Mouse (Mus musculus): Measurements from ENCODE around the gene Pkm. TPM values are rescaled to one million over a fixed set of nuclear protein-coding genes. Genes with fewer than 3 reads are reported as not detected.

The Pkm gene
- total and polyA plus RNA-seq, 3 experiments, result 71.6 to 2,746 (median 710) TPM

DNA sequence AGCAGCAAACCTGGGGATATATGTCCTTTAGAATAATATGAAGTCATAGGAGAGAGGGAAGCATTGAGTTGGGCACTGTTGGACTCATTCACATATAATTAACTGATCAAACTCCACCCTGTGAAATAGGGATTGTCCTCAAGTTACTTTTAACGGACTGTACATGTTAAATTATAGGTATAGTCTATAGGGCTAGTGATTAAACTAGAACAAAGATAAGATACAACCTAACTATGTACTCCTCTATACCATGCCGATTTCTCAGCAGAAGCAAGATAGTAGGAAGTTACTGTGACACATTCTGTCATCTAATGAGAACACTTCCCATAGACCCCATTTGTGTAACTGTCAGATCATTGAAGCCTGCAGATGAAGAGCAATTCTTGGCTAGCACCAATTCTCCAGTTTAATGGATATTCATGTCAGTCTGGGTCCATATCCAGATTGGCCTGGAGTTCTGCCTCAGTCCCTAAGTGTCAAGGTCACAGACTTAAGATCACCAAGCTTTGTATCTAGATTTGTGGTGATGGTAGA lies 1.7 kb upstream of the Pkm start (continued):
- TF ChIP-seq MAZ (IDR thresholded peaks at IDR 0.05; ENCODE audit: low read depth, low read length), result no peak
- TF ChIP-seq BHLHE40 (IDR thresholded peaks at IDR 0.05; ENCODE audit: borderline replicate concordance, low read depth, low read length), result no peak

DNA sequence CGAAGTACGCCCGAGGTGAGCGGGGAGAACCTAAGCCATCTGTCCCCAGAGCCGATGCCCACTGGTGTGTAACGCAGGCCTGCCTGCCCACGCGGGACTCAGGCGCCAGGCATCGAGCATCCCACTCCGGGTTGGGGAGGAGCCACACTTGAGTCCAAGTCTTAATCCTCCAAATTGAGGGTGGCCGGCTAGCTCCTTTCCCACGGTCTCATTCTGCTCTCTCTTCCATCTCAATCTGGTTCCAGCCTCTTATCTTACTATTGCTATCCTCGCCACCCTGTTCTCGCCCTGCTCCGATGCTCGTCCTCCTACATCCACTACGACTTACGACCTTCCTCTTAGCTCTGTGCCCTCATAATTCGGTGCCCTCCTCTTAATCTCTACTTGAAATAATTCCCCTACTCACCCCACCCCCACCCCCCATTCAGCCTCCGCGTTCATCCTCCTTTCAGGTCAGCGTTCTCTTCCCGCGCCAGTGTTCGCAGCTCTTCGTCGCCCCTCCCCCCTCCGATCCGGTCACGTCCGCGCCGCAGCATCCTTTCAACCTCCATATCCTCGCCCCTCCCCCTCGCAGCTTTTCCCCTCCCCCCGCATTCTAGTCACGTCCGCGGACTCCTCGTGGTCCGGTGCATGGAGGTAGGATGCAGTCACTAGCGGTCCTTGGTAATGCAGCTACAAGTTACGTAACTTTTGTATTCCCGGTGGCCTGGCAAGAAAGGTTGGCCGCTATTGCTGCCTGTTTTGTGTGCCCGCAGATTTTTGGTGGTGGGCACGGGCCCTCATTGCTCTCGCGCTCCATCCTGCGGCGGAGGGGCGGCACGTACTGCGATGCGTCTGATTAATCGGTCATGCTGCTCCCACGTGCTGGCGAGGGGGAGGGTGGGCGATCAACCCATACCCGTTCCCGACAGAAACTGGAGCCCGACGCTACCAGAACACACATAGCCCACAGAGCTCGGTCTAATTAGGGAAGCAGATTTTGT lies 758 bp downstream of the Pkm start:
- peaks cover 3 to 60% of the 10 kb centered on the region in 2 experiments; a peak in 3 of 4 replicates for H3K36me3 ChIP-seq (ENCODE audit: control insufficient read depth in 1 of 2, insufficient read depth in 2 of 2, low read length in 2 of 2)
- DNase-seq (ENCODE audit: low read depth, low spot score), result peak; percentile 93
- H3K27me3 ChIP-seq (ENCODE audit: control insufficient read depth in 1 of 2, insufficient read depth in 2 of 2, low read length in 2 of 2), result no peaks in the 10 kb centered on the region
- peaks cover 16 to 46% of the 10 kb centered on the region in 2 experiments for H3K4me1 ChIP-seq (ENCODE audit: control insufficient read depth in 1 of 2, insufficient read depth in 2 of 2, low read length in 2 of 2)
- no peaks in the 10 kb centered on the region for H3K9me3 ChIP-seq (replicated peaks; ENCODE audit: insufficient read depth, low read length)
- peak overlapping the region; percentile 82 for H3K27ac ChIP-seq (ENCODE audit: control insufficient read depth, low read depth, low read length)
- peak overlapping the region; percentile 73 to 93 for H3K4me3 ChIP-seq (ENCODE audit: control insufficient read depth in 1 of 2, insufficient read depth in 1 of 2, low read depth in 2 of 2, low read length in 2 of 2)
- peaks cover 56% of the 10 kb centered on the region for H3K79me2 ChIP-seq (ENCODE audit: control insufficient read depth, insufficient read depth, low read length, poor library complexity)
- peak overlapping the region; percentile 81 for H3K9ac ChIP-seq (ENCODE audit: control insufficient read depth, low read depth, low read length, poor library complexity, severe bottlenecking)
- TF ChIP-seq KAT2A (conservative IDR thresholded peaks at IDR 0.05; ENCODE audit: low read depth, low read length) (no peak), ETS1 (IDR thresholded peaks at IDR 0.05; ENCODE audit: low read depth, low read length) (peak; percentile 44; the same call in 1 of the 2 replicates), MAFK (IDR thresholded peaks at IDR 0.05; ENCODE audit: borderline replicate concordance, low read depth, low read length) (no peak), MAX (IDR thresholded peaks at IDR 0.05; ENCODE audit: low read length) (peak; percentile 88), POLR2A (IDR thresholded peaks at IDR 0.05; ENCODE audit: control insufficient read depth in 1 of 2, insufficient read depth in 1 of 2, low read depth in 1 of 2, low read length in 2 of 2, poor library complexity in 1 of 2) (peak; percentile 16 to 49; a peak in 1 of 4 replicates), ELF1 (IDR thresholded peaks at IDR 0.05; ENCODE audit: low read depth, low read length) (0 out of 2 replicates have a peak, but pooled peaks have one; percentile 11), BHLHE40 (IDR thresholded peaks at IDR 0.05; ENCODE audit: borderline replicate concordance, low read depth, low read length) (0 out of 2 replicates have a peak, but pooled peaks have one; percentile 70), SMC3 (IDR thresholded peaks at IDR 0.05; ENCODE audit: low read depth, low read length) (0 out of 2 replicates have a peak, but pooled peaks have one; percentile 0), HCFC1 (IDR thresholded peaks at IDR 0.05; ENCODE audit: low read depth, low read length) (peak; percentile 62), RAD21 (IDR thresholded peaks at IDR 0.05; ENCODE audit: low read depth, low read length) (no peak), USF1 (IDR thresholded peaks at IDR 0.05; ENCODE audit: low read depth, low read length) (peak; percentile 70), MEF2A (IDR thresholded peaks at IDR 0.05; ENCODE audit: extremely low read depth, insufficient replicate concordance, low read depth, low read length, poor library complexity, severe bottlenecking) (no peak), ZNF384 (IDR thresholded peaks at IDR 0.05; ENCODE audit: low read depth, low read length) (no peak), MYB (IDR thresholded peaks at IDR 0.05; ENCODE audit: low read depth, low read length) (no peak), NELFE (IDR thresholded peaks at IDR 0.05; ENCODE audit: low read depth, low read length) (no peak), ZC3H11A (IDR thresholded peaks at IDR 0.05; ENCODE audit: low read depth, low read length) (no peak), TBP (IDR thresholded peaks at IDR 0.05; ENCODE audit: low read depth, low read length) (0 out of 2 replicates have a peak, but pooled peaks have one; percentile 13), GATA1 (IDR thresholded peaks at IDR 0.05; ENCODE audit: low read depth, low read length) (no peak), CHD2 (IDR thresholded peaks at IDR 0.05; ENCODE audit: low read length) (peak; percentile 83), MXI1 (IDR thresholded peaks at IDR 0.05; ENCODE audit: low read depth, low read length) (peak; percentile 97), ZMIZ1 (IDR thresholded peaks at IDR 0.05; ENCODE audit: low read depth, low read length) (peak; percentile 11; the same call in 1 of the 2 replicates), UBTF (IDR thresholded peaks at IDR 0.05; ENCODE audit: borderline replicate concordance, insufficient read depth, low read depth, low read length) (peak; percentile 74; the same call in 1 of the 2 replicates), POLR2AphosphoS2 (IDR thresholded peaks at IDR 0.05; ENCODE audit: low read length) (no peak), SIN3A (IDR thresholded peaks at IDR 0.05; ENCODE audit: low read length) (peak; percentile 71; the same call in 1 of the 2 replicates), TAL1 (IDR thresholded peaks at IDR 0.05; ENCODE audit: low read length) (no peak), MYC (IDR thresholded peaks at IDR 0.05; ENCODE audit: low read depth, low read length) (peak; percentile 78), USF2 (IDR thresholded peaks at IDR 0.05; ENCODE audit: borderline replicate concordance in 1 of 2, insufficient read depth in 1 of 2, low read depth in 1 of 2, low read length in 2 of 2) (no peak), TCF12 (IDR thresholded peaks at IDR 0.05; ENCODE audit: low read depth, low read length) (0 out of 2 replicates have a peak, but pooled peaks have one; percentile 6), POLR2AphosphoS5 (IDR thresholded peaks at IDR 0.05; ENCODE audit: borderline replicate concordance, low read depth, low read length) (no peak), EP300 (IDR thresholded peaks at IDR 0.05; ENCODE audit: low read depth in 1 of 2, low read length in 2 of 2) (no peak)

Measured in MEL (cell line).